Mouse (Mus musculus) stomach, embryonic 14.5 days (tissue): Measurements from ENCODE around the gene Rgma. TPM values are rescaled to one million over a fixed set of nuclear protein-coding genes. Genes with fewer than 3 reads are reported as not detected.

Experiments used
- ATAC-seq: fragments of 200-750 bp; cut with Nextera tagmentation; 2 replicates; pipeline ENCODE4 v1.8.0; 2017; ENCODE audit warnings: low read depth, moderate TSS enrichment; ENCODE audit not compliant: insufficient number of reproducible peaks, insufficient read depth, low FRiP score
- H3K27ac ChIP-seq: fragments of 300-500 bp; sonication (generic); 2 replicates; pipeline ENCODE4 v1.5.1; 2014; ENCODE audit warnings: mild to moderate bottlenecking, low read length, moderate library complexity, mixed read lengths
- H3K27me3 ChIP-seq: fragments of 300-500 bp; sonication (generic); 2 replicates; pipeline ENCODE4 v1.6.1; 2014; ENCODE audit warnings: low read length, control low read depth, mixed read lengths; ENCODE audit not compliant: control insufficient read depth, insufficient read depth
- H3K36me3 ChIP-seq: fragments of 300-500 bp; sonication (generic); 2 replicates; pipeline ENCODE4 v1.6.1; 2014; ENCODE audit warnings: mild to moderate bottlenecking, control low read depth, low read length, moderate library complexity, mixed read lengths; ENCODE audit not compliant: control insufficient read depth, insufficient read depth
- H3K4me1 ChIP-seq: fragments of 300-500 bp; sonication (generic); 2 replicates; pipeline ENCODE4 v1.6.1; 2014; ENCODE audit warnings: low read length, control low read depth, mixed read lengths; ENCODE audit not compliant: control insufficient read depth, insufficient read depth
- H3K4me2 ChIP-seq: fragments of 300-500 bp; sonication (generic); replicated peaks from 2 replicates; pipeline ENCODE4 v1.6.1; 2014; ENCODE audit warnings: low read depth, low read length, control low read depth
- H3K4me3 ChIP-seq: fragments of 300-500 bp; sonication (generic); 2 replicates; pipeline ENCODE4 v1.5.1; 2014; ENCODE audit warnings: low read depth, low read length, control low read depth
- H3K9ac ChIP-seq: fragments of 300-500 bp; sonication (generic); replicated peaks from 2 replicates; pipeline ENCODE4 v1.6.1; 2014; ENCODE audit warnings: low read depth, mild to moderate bottlenecking, control low read depth, low read length, moderate library complexity, mixed read lengths
- H3K9me3 ChIP-seq: fragments of 300-500 bp; sonication (generic); 2 replicates; pipeline ENCODE4 v1.6.1; 2016; ENCODE audit warnings: low read depth, low read length, control low read depth; ENCODE audit not compliant: control insufficient read depth
- WGBS: fragments of 180-500 bp; shearing (Covaris S2); extraction: QIAGEN DNeasy Blood & Tissue Kit; methylation state at CpG from one replicate; pipeline ENCODE4 v1.1.7; 2014; 5-methylcytosine and 5-hydroxymethylcytosine counted together
- polyA plus RNA-seq: library from polyadenylated mRNA; unstranded; fragments of >200 nt; fragmentation: Nextera tagmentation; extraction: Ambion mirVana; gene quantifications from 2 replicates; pipeline ENCODE4 v1.2.1, GENCODE M21; 2014

The Rgma gene
- polyA plus RNA-seq, 1 experiment from 2014 or later = 30.5 TPM

DNA sequence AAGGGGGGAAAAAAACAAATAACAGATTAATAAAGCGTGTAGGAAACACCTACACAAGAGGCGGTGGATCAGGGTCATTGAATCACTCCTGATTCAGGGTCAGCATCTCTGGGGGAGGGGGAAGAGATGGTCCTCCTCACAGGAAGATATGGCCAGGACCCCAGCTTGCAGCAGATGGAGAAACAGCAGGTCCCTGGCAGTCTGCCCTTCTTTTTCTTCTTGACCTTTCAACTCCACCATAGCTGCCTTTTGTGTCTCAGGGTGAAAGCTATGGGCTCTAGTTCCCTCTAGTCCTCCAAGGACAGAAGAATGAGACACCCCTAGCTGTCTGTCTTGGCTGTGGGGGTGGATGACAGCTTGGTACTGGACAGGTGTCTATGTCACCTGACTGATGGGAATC lies 17.7 kb upstream of the Rgma start:
- ATAC-seq = no peak
- WGBS = 94% methylated on average over 2 of the region's 2 CpGs

DNA sequence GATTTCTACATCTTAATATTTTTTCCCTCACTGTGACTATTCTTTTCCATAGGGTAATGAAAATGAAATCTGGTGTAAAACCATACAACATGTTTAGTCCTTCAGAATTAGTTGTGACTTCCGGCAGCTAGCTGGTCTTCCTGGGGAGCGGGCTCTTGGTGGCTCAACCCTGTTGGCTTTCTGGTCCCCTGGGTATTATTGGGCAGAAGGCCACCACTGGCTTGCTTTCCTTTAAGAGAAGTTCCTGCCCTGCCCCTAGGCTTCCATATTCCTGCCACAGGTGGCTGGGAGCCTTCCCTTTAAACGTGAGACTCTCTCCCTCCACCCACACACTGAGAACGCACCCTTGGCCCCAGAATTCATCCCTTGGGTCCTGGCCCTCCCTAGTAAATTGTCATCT lies 9.8 kb upstream of the Rgma start:
- no peak for ATAC-seq
- H3K4me3 ChIP-seq = no peak overlapping the region
- no peak overlapping the region for H3K27ac ChIP-seq
- H3K27me3 ChIP-seq = no peaks in the 10 kb centered on the region
- H3K4me1 ChIP-seq = no peaks in the 10 kb centered on the region
- no peaks in the 10 kb centered on the region for H3K36me3 ChIP-seq
- H3K9me3 ChIP-seq = no peaks in the 10 kb centered on the region
- WGBS = 79% methylated on average over 4 of the region's 4 CpGs
- H3K9ac ChIP-seq = no peak overlapping the region
- no peak overlapping the region for H3K4me2 ChIP-seq

More for the DNA sequence above, 17.7 kb upstream of the Rgma start:
- Histone ChIP-seq H3K4me2 (no peak overlapping the region), H3K27ac (no peak overlapping the region), H3K9ac (no peak overlapping the region), H3K9me3 (no peaks in the 10 kb centered on the region), H3K4me1 (no peaks in the 10 kb centered on the region), H3K4me3 (no peak overlapping the region), H3K27me3 (no peaks in the 10 kb centered on the region), H3K36me3 (no peaks in the 10 kb centered on the region)

DNA sequence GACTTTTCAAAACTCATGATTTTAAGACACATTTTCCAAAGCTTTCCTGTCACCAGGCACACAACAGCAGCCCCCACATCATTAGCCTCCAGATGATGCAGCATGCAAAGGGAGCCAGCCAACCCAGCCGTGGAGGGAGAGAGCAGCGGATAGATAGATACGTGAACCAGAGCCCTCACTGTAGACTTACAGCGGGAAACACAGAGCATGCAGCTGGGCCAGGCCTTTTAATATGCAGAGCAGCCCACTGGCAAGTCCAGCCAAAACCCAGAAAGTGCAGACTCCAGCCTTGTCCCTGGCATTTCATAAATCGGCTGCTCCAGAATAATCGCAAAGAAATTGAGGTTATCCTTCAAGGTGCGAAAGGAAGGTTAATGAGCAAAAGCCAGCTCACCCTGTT lies 9.3 kb upstream of the Rgma start:
- no peak overlapping the region for H3K4me2 ChIP-seq
- no peak overlapping the region for H3K27ac ChIP-seq
- H3K36me3 ChIP-seq = no peaks in the 10 kb centered on the region
- H3K4me1 ChIP-seq = no peaks in the 10 kb centered on the region
- ATAC-seq = no peak
- H3K4me3 ChIP-seq = no peak overlapping the region
- no peaks in the 10 kb centered on the region for H3K9me3 ChIP-seq
- H3K27me3 ChIP-seq = no peaks in the 10 kb centered on the region
- no peak overlapping the region for H3K9ac ChIP-seq
- WGBS = 58% methylated on average over 7 of the region's 7 CpGs

DNA sequence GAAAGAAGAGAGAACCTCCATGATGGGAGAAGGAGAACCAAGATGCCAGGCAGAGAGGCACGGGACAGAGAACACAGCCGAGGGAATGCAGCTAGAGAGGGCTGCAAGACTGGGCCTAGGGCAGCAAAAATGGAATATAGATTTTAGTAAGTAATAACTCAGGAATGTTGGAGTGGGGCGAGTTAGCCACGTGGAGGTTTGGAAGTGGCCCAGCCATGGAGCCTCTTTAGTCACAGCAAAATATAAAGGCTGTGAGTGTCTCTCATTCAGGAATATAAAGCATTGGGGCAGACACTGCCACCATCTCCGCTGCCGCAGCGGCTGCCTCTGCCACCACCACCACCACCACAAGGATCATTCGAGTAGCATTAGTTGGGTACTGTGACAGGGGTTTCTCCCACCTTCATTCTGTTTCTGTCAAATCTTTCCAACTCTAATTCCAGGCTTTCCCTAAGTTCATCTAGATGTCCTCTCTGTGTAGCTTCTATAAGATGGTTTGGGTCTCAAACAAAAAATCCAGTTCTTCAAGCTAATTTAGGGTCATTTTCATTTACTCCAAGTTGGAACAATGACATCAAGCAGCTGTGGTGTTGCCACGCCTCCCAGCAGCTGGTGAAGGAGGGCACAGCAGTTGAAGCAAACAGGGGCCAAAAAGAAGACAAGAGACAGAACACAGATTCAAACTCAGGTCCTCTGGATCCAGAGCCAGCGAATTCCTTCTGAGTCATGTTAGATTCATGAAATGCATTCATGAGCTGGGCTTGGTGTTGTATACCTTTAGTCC lies 7.4 kb upstream of the Rgma start:
- H3K27ac ChIP-seq = no peak overlapping the region
- no peak overlapping the region for H3K4me3 ChIP-seq
- H3K27me3 ChIP-seq = no peaks in the 10 kb centered on the region
- peaks cover 4% of the 10 kb centered on the region; the same call in 1 of the 2 replicates for H3K4me1 ChIP-seq
- WGBS = 92% methylated on average over 10 of the region's 10 CpGs
- H3K9ac ChIP-seq = no peak overlapping the region
- H3K9me3 ChIP-seq = no peaks in the 10 kb centered on the region
- no peak overlapping the region for H3K4me2 ChIP-seq
- H3K36me3 ChIP-seq = no peaks in the 10 kb centered on the region
- no peak for ATAC-seq

DNA sequence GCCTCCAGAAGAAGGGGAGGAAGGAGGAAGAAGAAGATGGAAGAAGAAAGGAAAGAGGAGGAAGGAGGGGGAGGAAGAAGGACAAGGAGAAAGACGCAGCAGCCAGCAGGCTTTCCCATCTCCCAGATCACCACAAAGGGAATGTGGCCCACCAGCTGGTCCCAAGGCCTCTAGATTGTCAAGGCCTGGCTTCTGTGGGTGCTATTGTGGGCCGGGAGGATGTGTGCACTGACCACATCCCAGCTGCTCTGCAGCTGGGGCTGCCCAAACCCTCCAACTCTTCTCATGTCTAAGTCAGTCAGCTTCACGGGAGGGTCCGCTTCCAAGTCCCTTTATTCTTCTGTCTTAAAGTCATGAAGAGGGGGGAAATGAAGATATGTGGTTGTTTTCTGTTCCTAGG lies 5.3 kb upstream of the Rgma start:
- Histone ChIP-seq H3K9me3 (no peaks in the 10 kb centered on the region), H3K9ac (no peak overlapping the region), H3K4me2 (no peak overlapping the region), H3K36me3 (no peaks in the 10 kb centered on the region), H3K4me1 (peaks cover 11% of the 10 kb centered on the region; the same call in 1 of the 2 replicates), H3K27me3 (no peaks in the 10 kb centered on the region), H3K4me3 (no peak overlapping the region), H3K27ac (no peak overlapping the region)
- no peak for ATAC-seq
- 75% methylated on average over 4 of the region's 4 CpGs for WGBS

DNA sequence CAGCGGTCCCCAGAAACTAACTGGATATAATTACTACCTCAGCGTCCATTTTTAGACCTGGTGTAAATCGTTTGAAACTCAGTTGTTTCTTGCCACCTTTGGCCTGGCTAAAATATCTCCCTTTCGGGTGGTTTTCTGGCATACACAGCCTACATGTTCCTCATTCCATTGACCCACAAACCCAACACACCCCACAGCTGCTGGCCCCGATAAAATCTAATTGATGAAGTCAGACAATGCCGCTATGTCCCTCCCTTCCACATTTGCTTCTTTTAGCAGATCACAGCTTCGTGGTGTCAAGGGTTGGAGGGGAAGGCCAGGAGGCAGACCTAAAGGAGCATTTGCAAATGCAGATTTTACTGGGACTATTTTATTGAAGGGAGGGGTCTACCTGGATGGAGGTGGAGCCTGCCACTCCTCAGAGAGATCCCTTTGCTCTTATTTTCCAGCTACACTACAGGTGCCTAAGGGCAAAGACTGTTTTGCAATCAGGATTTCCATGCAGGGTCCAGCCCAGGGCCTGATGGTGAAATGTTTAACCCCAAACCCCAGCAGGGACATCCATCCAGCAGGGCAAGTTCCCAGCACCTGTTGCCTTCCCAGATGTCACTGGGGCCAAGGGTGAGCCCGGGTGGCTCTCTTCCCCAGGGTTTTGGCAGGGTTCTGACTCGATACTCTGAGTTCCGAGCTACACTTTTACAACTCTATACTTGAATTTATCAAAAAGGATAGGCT lies 3.6 kb upstream of the Rgma start:
- H3K9ac ChIP-seq = no peak overlapping the region
- peaks cover 11% of the 10 kb centered on the region; the same call in 1 of the 2 replicates for H3K4me1 ChIP-seq
- H3K4me2 ChIP-seq = peak overlapping the region; percentile 46
- no peak for ATAC-seq
- H3K27ac ChIP-seq = no peak overlapping the region
- H3K4me3 ChIP-seq = peak overlapping the region; percentile 28; the same call in 1 of the 2 replicates
- WGBS = 51% methylated on average over 10 of the region's 10 CpGs
- H3K36me3 ChIP-seq = no peaks in the 10 kb centered on the region
- H3K27me3 ChIP-seq = no peaks in the 10 kb centered on the region
- H3K9me3 ChIP-seq = no peaks in the 10 kb centered on the region

DNA sequence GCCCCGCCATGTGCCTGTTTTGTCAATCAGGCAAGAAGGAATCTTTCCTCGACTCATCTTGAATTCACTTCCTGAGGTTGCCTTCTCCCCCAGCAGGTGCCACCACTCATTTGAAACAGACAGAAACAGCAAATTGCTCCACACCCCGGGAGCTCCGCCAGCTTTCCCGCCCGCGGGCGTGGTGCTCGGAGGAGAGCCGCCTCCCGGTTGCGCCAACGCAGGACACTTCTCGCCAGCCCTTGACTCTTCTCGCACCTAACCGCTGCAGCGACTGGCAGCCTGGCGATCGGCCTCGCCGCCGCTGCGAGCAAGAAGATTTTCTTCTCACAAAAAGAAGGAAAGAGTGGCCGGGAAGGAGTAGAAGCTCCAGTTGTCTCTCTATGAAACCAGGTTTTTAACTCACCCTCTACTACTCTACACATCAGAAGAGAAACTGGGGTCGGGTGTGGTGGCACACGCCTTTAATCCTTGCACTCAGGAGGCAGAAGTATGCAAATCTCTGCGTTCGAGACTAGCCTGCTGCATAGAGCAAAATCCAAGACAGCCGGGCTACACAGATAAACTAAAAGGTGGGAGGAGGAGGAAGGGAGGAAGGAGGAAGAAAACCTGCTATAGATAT lies 2.8 kb upstream of the Rgma start:
- no peak overlapping the region; the same call in 1 of the 2 replicates for H3K9ac ChIP-seq
- H3K27me3 ChIP-seq = no peaks in the 10 kb centered on the region
- H3K36me3 ChIP-seq = no peaks in the 10 kb centered on the region
- peak overlapping the region; percentile 46 for H3K4me2 ChIP-seq
- H3K9me3 ChIP-seq = no peaks in the 10 kb centered on the region
- no peak overlapping the region for H3K27ac ChIP-seq
- WGBS = 2% methylated on average over 29 of the region's 29 CpGs
- peaks cover 11% of the 10 kb centered on the region; the same call in 1 of the 2 replicates for H3K4me1 ChIP-seq
- peak overlapping the region; percentile 28 for H3K4me3 ChIP-seq
- no peak for ATAC-seq

DNA sequence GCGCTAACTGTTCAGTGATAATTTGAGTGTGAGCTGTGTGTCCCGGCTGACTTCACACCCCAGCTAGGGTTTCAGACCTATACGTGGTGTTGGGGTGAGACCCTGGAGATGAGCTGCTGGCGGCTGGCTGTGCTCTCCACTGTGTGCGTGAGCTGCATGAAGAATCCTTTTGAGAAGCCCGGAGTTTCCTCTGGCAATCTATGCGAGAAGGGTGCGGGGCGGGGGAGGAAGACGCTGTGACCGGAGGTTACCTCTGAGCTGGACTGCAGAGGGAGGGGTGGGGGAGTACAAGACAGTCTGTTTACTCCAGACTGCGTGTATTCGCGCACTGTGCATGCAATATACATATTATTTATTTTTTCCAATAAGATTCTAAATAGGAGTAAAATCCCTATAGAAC lies 582 bp upstream of the Rgma start:
- Histone ChIP-seq H3K27me3 (no peaks in the 10 kb centered on the region), H3K27ac (no peak overlapping the region; the same call in 1 of the 2 replicates), H3K4me2 (peak overlapping the region; percentile 82), H3K9me3 (no peaks in the 10 kb centered on the region), H3K9ac (no peak overlapping the region), H3K4me1 (peaks cover 21% of the 10 kb centered on the region), H3K36me3 (no peaks in the 10 kb centered on the region), H3K4me3 (peak overlapping the region; percentile 80)
- WGBS = 2% methylated on average over 14 of the region's 14 CpGs
- ATAC-seq = peak; percentile 16; the same call in 1 of the 2 replicates
